Mouse (Mus musculus): Measurements from ENCODE around the gene Spns1.
"Not testable (repeated sequence)": the region's sequence is repeated elsewhere in the genome, so short reads cannot be mapped to it uniquely, and the experiment has no call there.

The Spns1 gene

GRCm38 (mm10) chr7:126377278-126378158 is at the start of gene Spns1:
Gene Spns1 (minus strand): TSS chr7:126377450.
- peak; percentile 98 to 99 for DNase-seq

- DNase-seq: no peak
These were observed 46.9 kb upstream of the Spns1 start for GRCm38 (mm10) chr7:126424161-126424560.

- DNase-seq: no peak
These were observed 44.5 kb upstream of the Spns1 start for GRCm38 (mm10) chr7:126421756-126422155.

- no peak for DNase-seq
These were observed 41.2 kb upstream of the Spns1 start for GRCm38 (mm10) chr7:126418496-126418895.

GRCm38 (mm10) chr7:126417606-126418005 is 40.4 kb upstream of the Spns1 start:
- DNase-seq: no peak

GRCm38 (mm10) chr7:126417045-126417444 is 39.8 kb upstream of the Spns1 start:
- no peak for DNase-seq

- no peak for DNase-seq
These were observed 39.4 kb upstream of the Spns1 start for GRCm38 (mm10) chr7:126416615-126417014.

GRCm38 (mm10) chr7:126414725-126415124 is 37.5 kb upstream of the Spns1 start, which contains the start of gene Cd19:
Gene Cd19 (minus strand): TSS chr7:126414889.
- no peak for DNase-seq

GRCm38 (mm10) chr7:126411061-126411460 is 33.8 kb upstream of the Spns1 start:
- no peak for DNase-seq

- no peak for DNase-seq
These were observed 31.4 kb upstream of the Spns1 start for GRCm38 (mm10) chr7:126408686-126409085.

GRCm38 (mm10) chr7:126402518-126402917 is 25.3 kb upstream of the Spns1 start:
- not testable (repeated sequence) for DNase-seq

GRCm38 (mm10) chr7:126399548-126399947 is 22.3 kb upstream of the Spns1 start:
- peak; percentile 85 to 86 for DNase-seq

- DNase-seq: no peak
These were observed 20.6 kb upstream of the Spns1 start for GRCm38 (mm10) chr7:126397822-126398221.

GRCm38 (mm10) chr7:126397221-126397620 is 20.0 kb upstream of the Spns1 start:
- DNase-seq: no peak

GRCm38 (mm10) chr7:126396298-126397119 is 19.3 kb upstream of the Spns1 start, which contains the start of gene Nfatc2ip:
Gene Nfatc2ip (minus strand): TSS chr7:126396737.
- peak; percentile 96 to 98 for DNase-seq

- DNase-seq: not testable (repeated sequence)
These were observed 15.0 kb upstream of the Spns1 start for GRCm38 (mm10) chr7:126392086-126392884.

- DNase-seq: no peak
These were observed 10.9 kb upstream of the Spns1 start for GRCm38 (mm10) chr7:126388185-126388584.

- DNase-seq: no peak
These were observed 6.3 kb upstream of the Spns1 start for GRCm38 (mm10) chr7:126383565-126383964.

GRCm38 (mm10) chr7:126376903-126377277 is 360 bp downstream of the Spns1 start:
- no peak for DNase-seq

- DNase-seq: no peak
These were observed 2.2 kb downstream of the Spns1 start for GRCm38 (mm10) chr7:126375012-126375411.

GRCm38 (mm10) chr7:126374526-126374925 is 2.7 kb downstream of the Spns1 start:
- no peak for DNase-seq

- DNase-seq: no peak
These were observed 4.2 kb downstream of the Spns1 start for GRCm38 (mm10) chr7:126373007-126373406.

- DNase-seq: no peak
These were observed 7.9 kb downstream of the Spns1 start, which contains the start of gene Lat for GRCm38 (mm10) chr7:126369393-126369792. Gene Lat (minus strand): TSS chr7:126369570.

Measured in cerebellum, adult 18-20 months (tissue).